Mouse (Mus musculus) liver, embryonic 14 days (tissue): ENCODE data around the gene Steap3. TPM values are rescaled to one million over a fixed set of nuclear protein-coding genes. Genes with fewer than 3 reads are reported as not detected.

Experiments
- polyA plus RNA-seq: library from polyadenylated mRNA; depleted of rRNA; stranded (reverse); fragments of >200 nt; gene quantifications from 2 replicates; pipeline ENCODE4 v1.2.3, GENCODE M21; 2012; rRNA removed

The Steap3 gene
- polyA plus RNA-seq: 34.2 and 37.5 TPM in 2 replicates

GRCm38 (mm10) chr1:120272605-120273004 is at the start of gene Steap3:
TSS of gene Steap3 (minus strand) at chr1:120272705.

Other genes with a start within 250 kb of the Steap3 start
- 26.9 and 33.3 TPM in 2 replicates for gene Tmem37, start 198.6 kb downstream of the Steap3 start, polyA plus RNA-seq
- 343 and 376 TPM in 2 replicates for gene Dbi, start 151.6 kb downstream of the Steap3 start, polyA plus RNA-seq
- gene 3110009E18Rik, start 151.5 kb downstream of the Steap3 start, polyA plus RNA-seq: 3.4 and 4.3 TPM in 2 replicates
- not detected in 2 replicates for gene C1ql2, start 67.9 kb upstream of the Steap3 start, polyA plus RNA-seq
- 28.5 and 30.1 TPM in 2 replicates for gene Marco, start 232.3 kb upstream of the Steap3 start, polyA plus RNA-seq